Comparison of ENCODE assay signal across 24 mouse cellular contexts in genomic region chr11:4731781-4732180, GRCm38 (mm10). TPM values are rescaled to one million over a fixed set of nuclear protein-coding genes. Genes with fewer than 3 reads are reported as not detected.
DNase-seq lines count a peak whose midpoint lies in the region; ATAC-seq lines count a peak whose summit lies in the region.
"Had no signal": no experiment of that assay in that cellular context is flagged by ENCODE, and none has a peak within 500 bp of the region (broad histone marks: within the 10 kb centered on the region; RNA-seq: fewer than 3 reads in every experiment).

No protein-coding gene starts in this region.

- H3K9me3 ChIP-seq in hindbrain, embryonic 12.5 days (replicated peaks), result no peaks in the 10 kb centered on the region
- no peaks in the 10 kb centered on the region for H3K9me3 ChIP-seq in hindbrain, embryonic 11.5 days (ENCODE audit: control insufficient read depth, low read length)
- H3K9me3 ChIP-seq: embryonic facial prominence, embryonic 15.5 days; forebrain, embryonic 10.5 days; heart, embryonic 10.5 days; hindbrain, embryonic 15.5 days had no signal

- 0 out of 2 replicates have a peak overlapping the region, but pooled peaks have one; percentile 4 for H3K9ac ChIP-seq in hindbrain, embryonic 12.5 days
- no peak overlapping the region for H3K9ac ChIP-seq in hindbrain, embryonic 11.5 days (ENCODE audit: low read depth, low read length)
- H3K9ac ChIP-seq: embryonic facial prominence, embryonic 15.5 days; hindbrain, embryonic 15.5 days had no signal

- ATAC-seq in hindbrain, embryonic 12.5 days (ENCODE audit: low FRiP score), result no peak
- ATAC-seq in hindbrain, embryonic 11.5 days (ENCODE audit: low FRiP score), result no peak
- ATAC-seq: activated CD4-positive, CD25-positive, alpha-beta regulatory T cell, adult 4 months; forebrain, embryonic 14.5 days; intestine, embryonic 16.5 days; Patski had no signal

- DNase-seq in hindbrain, embryonic 11.5 days (ENCODE audit: low spot score), result no peak
- DNase-seq in cerebellum, adult 11-12 months, result peak; percentile 59
- peak; percentile 32 for DNase-seq in cerebellum, adult 8-10 months
- DNase-seq in cerebellum, postnatal 25 days, result peak; percentile 68 to 75
- no peak for DNase-seq in urinary bladder, postnatal 14 days (ENCODE audit: low spot score)
- no peak for DNase-seq in heart, postnatal 4 days
- DNase-seq: adrenal gland, postnatal 14 days; embryo, embryonic 11 days; gastrocnemius, postnatal 36 days; heart, adult 18-20 months; heart, postnatal 10 days; kidney, adult 9 months had no signal

- H3K4me3 ChIP-seq in hindbrain, embryonic 12.5 days, result no peak overlapping the region
- no peak overlapping the region for H3K4me3 ChIP-seq in hindbrain, embryonic 11.5 days (ENCODE audit: low read depth, low read length)
- H3K4me3 ChIP-seq: embryonic facial prominence, embryonic 15.5 days; erythroblast, embryonic 14.5 days; forebrain, embryonic 10.5 days; heart, embryonic 10.5 days; hindbrain, embryonic 15.5 days had no signal

- peaks cover 15% of the 10 kb centered on the region for H3K4me1 ChIP-seq in hindbrain, embryonic 12.5 days
- no peaks in the 10 kb centered on the region; the same call in 1 of the 2 replicates for H3K4me1 ChIP-seq in hindbrain, embryonic 11.5 days (replicated peaks; ENCODE audit: control insufficient read depth, insufficient read depth, low read length)

- H3K27me3 ChIP-seq in hindbrain, embryonic 12.5 days, result no peaks in the 10 kb centered on the region
- H3K27me3 ChIP-seq in hindbrain, embryonic 11.5 days (ENCODE audit: control insufficient read depth, insufficient read depth, low read length), result no peaks in the 10 kb centered on the region
- H3K27me3 ChIP-seq: CH12.LX; embryonic facial prominence, embryonic 15.5 days; hindbrain, embryonic 15.5 days; Patski had no signal

- no peak overlapping the region for H3K4me2 ChIP-seq in hindbrain, embryonic 12.5 days (replicated peaks)
- no peak overlapping the region for H3K4me2 ChIP-seq in hindbrain, embryonic 11.5 days (replicated peaks; ENCODE audit: low read depth, low read length)
- H3K4me2 ChIP-seq: embryonic facial prominence, embryonic 15.5 days; hindbrain, embryonic 15.5 days had no signal

- H3K36me3 ChIP-seq in hindbrain, embryonic 12.5 days, result 0 out of 2 replicates have a peak, but pooled peaks cover 3% of the 10 kb centered on the region
- no peaks in the 10 kb centered on the region for H3K36me3 ChIP-seq in hindbrain, embryonic 11.5 days (ENCODE audit: control insufficient read depth, insufficient read depth, low read length)
- H3K36me3 ChIP-seq: hindbrain, embryonic 15.5 days had no signal

- H3K27ac ChIP-seq in hindbrain, embryonic 12.5 days, result no peak overlapping the region
- no peak overlapping the region for H3K27ac ChIP-seq in hindbrain, embryonic 11.5 days (ENCODE audit: low read depth, low read length)
- H3K27ac ChIP-seq: embryonic facial prominence, embryonic 15.5 days; forebrain, embryonic 10.5 days; heart, embryonic 10.5 days; hindbrain, embryonic 15.5 days had no signal

- WGBS in hindbrain, embryonic 12.5 days, result 56% methylated on average over 7 of the region's 7 CpGs
- WGBS in hindbrain, embryonic 11.5 days, result 57% methylated on average over 7 of the region's 7 CpGs

RNA-seq across cellular contexts. Expression of gene Cabp7, which starts 14.8 kb away (rescaled TPM):
- polyA plus RNA-seq in hindbrain, embryonic 12.5 days (2016; fragmentation: Nextera tagmentation; extraction: Ambion mirVana), result 1.7 and 2.1 TPM in 2 replicates
- 0.90 and 1.0 TPM in 2 replicates for polyA plus RNA-seq in hindbrain, embryonic 11.5 days (2014; fragmentation: Nextera tagmentation; extraction: Ambion mirVana)
- total RNA-seq in heart, postnatal 4 days (2021), result not detected
- total RNA-seq: heart, adult 18-20 months; heart, postnatal 10 days; hematopoietic stem cell, adult 5-6 weeks had no signal
- polyA plus RNA-seq: erythroblast, embryonic 14.5 days had no signal

RNA-seq across cellular contexts. Expression of gene Zmat5, which starts 27.3 kb away (rescaled TPM):
- polyA plus RNA-seq in hindbrain, embryonic 12.5 days (2016; fragmentation: Nextera tagmentation; extraction: Ambion mirVana), result 64.6 and 68.9 TPM in 2 replicates
- 80.8 and 82.6 TPM in 2 replicates for polyA plus RNA-seq in hindbrain, embryonic 11.5 days (2014; fragmentation: Nextera tagmentation; extraction: Ambion mirVana)
- 10 to 100 TPM; 22.1 to 23.4 TPM for total RNA-seq in heart, postnatal 4 days (2021)

RNA-seq across cellular contexts. Expression of gene Uqcr10, which starts 27.6 kb away (rescaled TPM):
- polyA plus RNA-seq in hindbrain, embryonic 12.5 days (2016; fragmentation: Nextera tagmentation; extraction: Ambion mirVana), result 444 and 517 TPM in 2 replicates
- 533 and 550 TPM in 2 replicates for polyA plus RNA-seq in hindbrain, embryonic 11.5 days (2014; fragmentation: Nextera tagmentation; extraction: Ambion mirVana)
- 1,000 to 10,000 TPM; 1,138 to 1,323 TPM for total RNA-seq in heart, postnatal 4 days (2021)

Comparison
In these comparisons a context has a peak if more than half of its experiments do, and no peak if none do; other contexts are left out.
1. DNase-seq: peak in cerebellum, adult 11-12 months (single experiment), cerebellum, adult 8-10 months (single experiment) and cerebellum, postnatal 25 days (2 of 2); none in hindbrain, embryonic 11.5 days (single experiment), urinary bladder, postnatal 14 days (single experiment) and heart, postnatal 4 days (single experiment).